Mouse (Mus musculus) MEL (cell line): ENCODE measurements at regions not wholly inside any gene's neighbourhood (a gene's known extent, or its start where the extent isn't known, plus 50 kb on each side); places are given as distances from the start of the nearest gene placed in this dataset.

Experiments used
- DNase-seq: peaks from one replicate; pipeline ENCODE4 v3.0.0; 2011; ENCODE audit warnings: low read depth, low spot score
- H3K27ac ChIP-seq: 2 replicates; pipeline ENCODE4 v1.5.1; 2012; ENCODE audit warnings: low read depth, mild to moderate bottlenecking, control low read depth, low read length, moderate library complexity; ENCODE audit not compliant: control insufficient read depth
- H3K27me3 ChIP-seq, 2 experiments: fragments of 150-350 bp in 1 of 2; sonication (generic) in 1 of 2; 2 replicates each; pipeline ENCODE4 v1.6.1; 2012; ENCODE audit warnings: low read length in 2 of 2, mild to moderate bottlenecking in 2 of 2, improper control_type of control experiment in 1 of 2, moderate library complexity in 1 of 2; ENCODE audit not compliant: insufficient read depth in 2 of 2, control insufficient read depth in 1 of 2
- H3K36me3 ChIP-seq, 2 experiments: 2 replicates each; pipeline ENCODE4 v1.6.1; 2012 to 2014; ENCODE audit warnings: low read length in 2 of 2, improper control_type of control experiment in 1 of 2, inconsistent platforms in 1 of 2, mild to moderate bottlenecking in 1 of 2; ENCODE audit not compliant: insufficient read depth in 2 of 2, control insufficient read depth in 1 of 2
- H3K4me1 ChIP-seq, 2 experiments: fragments of 150-350 bp in 1 of 2; sonication (generic) in 1 of 2; 2 replicates each; pipeline ENCODE4 v1.6.1; 2012; ENCODE audit warnings: low read length in 2 of 2, improper control_type of control experiment in 1 of 2, mild to moderate bottlenecking in 1 of 2; ENCODE audit not compliant: insufficient read depth in 2 of 2, control insufficient read depth in 1 of 2
- H3K4me3 ChIP-seq, 2 experiments: fragments of 150-350 bp in 1 of 2; sonication (generic) in 1 of 2; 2 replicates each; pipeline ENCODE4 v1.5.1; 2012; ENCODE audit warnings: low read depth in 2 of 2, low read length in 2 of 2, mild to moderate bottlenecking in 2 of 2, moderate library complexity in 2 of 2, control low read depth in 1 of 2, improper control_type of control experiment in 1 of 2; ENCODE audit not compliant: control insufficient read depth in 1 of 2, insufficient read depth in 1 of 2
- H3K79me2 ChIP-seq: 2 replicates; pipeline ENCODE4 v1.6.1; 2012; ENCODE audit warnings: mild to moderate bottlenecking, low read length, moderate library complexity; ENCODE audit not compliant: control insufficient read depth, poor library complexity, insufficient read depth
- H3K9ac ChIP-seq: 2 replicates; pipeline ENCODE4 v1.6.1; 2012; ENCODE audit warnings: low read depth, mild to moderate bottlenecking, control low read depth, low read length, moderate library complexity; ENCODE audit not compliant: control insufficient read depth, poor library complexity, severe bottlenecking
- H3K9me3 ChIP-seq: fragments of 150-350 bp; sonication (generic); replicated peaks from 2 replicates; pipeline ENCODE4 v1.6.1; 2012; ENCODE audit warnings: mild to moderate bottlenecking, low read length, improper control_type of control experiment, moderate library complexity; ENCODE audit not compliant: insufficient read depth
- CTCF ChIP-seq, 3 experiments: IDR thresholded peaks in 2 of 3; conservative IDR thresholded peaks in 1 of 3; 2 replicates each; pipeline ENCODE4 v1.5.1; 2011 to 2012; ENCODE audit warnings: low read length in 3 of 3, low read depth in 2 of 3, mild to moderate bottlenecking in 2 of 3, improper control_type of control experiment in 1 of 3, inconsistent platforms in 1 of 3, mixed read lengths in 1 of 3, moderate library complexity in 1 of 3; ENCODE audit not compliant: control insufficient read depth in 1 of 3, insufficient read depth in 1 of 3, poor library complexity in 1 of 3, severe bottlenecking in 1 of 3
- E2F4 ChIP-seq: IDR thresholded peaks from 2 replicates; pipeline ENCODE4 v1.6.1; 2011; ENCODE audit warnings: low read depth, low read length, improper control_type of control experiment, borderline replicate concordance
- ELF1 ChIP-seq: IDR thresholded peaks from 2 replicates; pipeline ENCODE4 v1.6.1; 2014; ENCODE audit warnings: low read depth, mild to moderate bottlenecking, inconsistent platforms, low read length, improper control_type of control experiment, moderate library complexity
- EP300 ChIP-seq, 2 experiments: IDR thresholded peaks; 2 replicates each; pipeline ENCODE4 v1.6.1; 2011; ENCODE audit warnings: improper control_type of control experiment in 2 of 2, low read length in 2 of 2, low read depth in 1 of 2, mild to moderate bottlenecking in 1 of 2
- ETS1 ChIP-seq: IDR thresholded peaks from 2 replicates; pipeline ENCODE4 v1.6.1; 2012; ENCODE audit warnings: low read depth, mild to moderate bottlenecking, inconsistent platforms, low read length, improper control_type of control experiment, moderate library complexity
- GABPA ChIP-seq: IDR thresholded peaks from 2 replicates; pipeline ENCODE4 v1.6.1; 2012; ENCODE audit warnings: low read depth, mild to moderate bottlenecking, inconsistent platforms, low read length, improper control_type of control experiment, moderate library complexity
- HCFC1 ChIP-seq: IDR thresholded peaks from 2 replicates; pipeline ENCODE4 v1.6.1; 2012; ENCODE audit warnings: low read depth, mild to moderate bottlenecking, inconsistent platforms, low read length, improper control_type of control experiment, moderate library complexity
- JUND ChIP-seq: IDR thresholded peaks from 2 replicates; pipeline ENCODE4 v1.6.1; 2011; ENCODE audit warnings: low read depth, mild to moderate bottlenecking, improper control_type of control experiment, low read length
- KAT2A ChIP-seq: conservative IDR thresholded peaks from 2 replicates; pipeline ENCODE4 v1.6.1; 2012; ENCODE audit warnings: low read depth, low read length, improper control_type of control experiment, inconsistent platforms
- MAFK ChIP-seq: IDR thresholded peaks from 2 replicates; pipeline ENCODE4 v1.6.1; 2011; ENCODE audit warnings: low read depth, mild to moderate bottlenecking, low read length, improper control_type of control experiment, borderline replicate concordance
- MAX ChIP-seq: IDR thresholded peaks from 2 replicates; pipeline ENCODE4 v1.6.1; 2011; ENCODE audit warnings: low read length, improper control_type of control experiment
- MAZ ChIP-seq: IDR thresholded peaks from 2 replicates; pipeline ENCODE4 v1.6.1; 2012; ENCODE audit warnings: low read depth, mild to moderate bottlenecking, inconsistent platforms, low read length, improper control_type of control experiment
- MXI1 ChIP-seq: IDR thresholded peaks from 2 replicates; pipeline ENCODE4 v1.6.1; 2011; ENCODE audit warnings: mild to moderate bottlenecking, low read depth, low read length, improper control_type of control experiment
- MYB ChIP-seq: IDR thresholded peaks from 2 replicates; pipeline ENCODE4 v1.6.1; 2011; ENCODE audit warnings: mild to moderate bottlenecking, low read depth, low read length, improper control_type of control experiment
- NRF1 ChIP-seq: IDR thresholded peaks from 2 replicates; pipeline ENCODE4 v1.6.1; 2014; ENCODE audit warnings: low read depth, mild to moderate bottlenecking, inconsistent platforms, low read length, improper control_type of control experiment, moderate library complexity; ENCODE audit not compliant: poor library complexity, insufficient read depth, severe bottlenecking
- POLR2AphosphoS2 ChIP-seq: IDR thresholded peaks from 2 replicates; pipeline ENCODE4 v1.6.1; 2011; ENCODE audit warnings: low read length, improper control_type of control experiment
- RAD21 ChIP-seq: IDR thresholded peaks from 2 replicates; pipeline ENCODE4 v1.6.1; 2011; ENCODE audit warnings: mild to moderate bottlenecking, low read depth, low read length, improper control_type of control experiment
- SIN3A ChIP-seq: IDR thresholded peaks from 2 replicates; pipeline ENCODE4 v1.6.1; 2012; ENCODE audit warnings: low read length, improper control_type of control experiment, inconsistent platforms
- TAL1 ChIP-seq: IDR thresholded peaks from 2 replicates; pipeline ENCODE4 v1.6.1; 2012; ENCODE audit warnings: mild to moderate bottlenecking, inconsistent platforms, low read length, moderate library complexity, mixed read lengths
- TCF12 ChIP-seq: IDR thresholded peaks from 2 replicates; pipeline ENCODE4 v1.6.1; 2014; ENCODE audit warnings: low read depth, mild to moderate bottlenecking, inconsistent platforms, low read length, improper control_type of control experiment, moderate library complexity
- UBTF ChIP-seq: IDR thresholded peaks from 2 replicates; pipeline ENCODE4 v1.6.1; 2012; ENCODE audit warnings: low read depth, mild to moderate bottlenecking, inconsistent platforms, low read length, improper control_type of control experiment, moderate library complexity, borderline replicate concordance; ENCODE audit not compliant: insufficient read depth
- ZC3H11A ChIP-seq: IDR thresholded peaks from 2 replicates; pipeline ENCODE4 v1.6.1; 2012; ENCODE audit warnings: low read depth, mild to moderate bottlenecking, inconsistent platforms, low read length, improper control_type of control experiment
- ZKSCAN1 ChIP-seq: IDR thresholded peaks from 2 replicates; pipeline ENCODE4 v1.6.1; 2012; ENCODE audit warnings: low read depth, mild to moderate bottlenecking, inconsistent platforms, low read length, improper control_type of control experiment, moderate library complexity

GRCm38 (mm10) chr1:185113687-185114086 lies 90.2 kb upstream of the Rab3gap2 start:
- no peaks in the 10 kb centered on the region; a peak in 1 of 4 replicates for H3K27me3 ChIP-seq

GRCm38 (mm10) chr1:185112017-185112399 lies 91.9 kb upstream of the Rab3gap2 start:
- Histone ChIP-seq H3K4me1 (no peaks in the 10 kb centered on the region), H3K4me3 (no peak overlapping the region), H3K9me3 (no peaks in the 10 kb centered on the region), H3K27ac (no peak overlapping the region), H3K79me2 (no peaks in the 10 kb centered on the region), H3K36me3 (no peaks in the 10 kb centered on the region), H3K9ac (no peak overlapping the region), H3K27me3 (no peaks in the 10 kb centered on the region; a peak in 1 of 4 replicates)
- DNase-seq: no peak
- TF ChIP-seq KAT2A (no peak), MAX (no peak)

More at GRCm38 (mm10) chr1:185113687-185114086, 90.2 kb upstream of the Rab3gap2 start:
- Histone ChIP-seq H3K4me1 (no peaks in the 10 kb centered on the region), H3K27ac (no peak overlapping the region), H3K9ac (no peak overlapping the region), H3K9me3 (no peaks in the 10 kb centered on the region), H3K36me3 (no peaks in the 10 kb centered on the region), H3K79me2 (no peaks in the 10 kb centered on the region), H3K4me3 (no peak overlapping the region)
- TF ChIP-seq NRF1 (no peak), EP300 (IDR thresholded peaks at IDR 0.05; ENCODE audit: low read depth in 1 of 2, low read length in 2 of 2) (no peak), CTCF (IDR thresholded peaks at IDR 0.05 in 2 of 3, conservative IDR thresholded peaks at IDR 0.05 in 1 of 3; ENCODE audit: control insufficient read depth in 1 of 3, insufficient read depth in 1 of 3, low read depth in 2 of 3, low read length in 3 of 3, poor library complexity in 1 of 3, severe bottlenecking in 1 of 3) (no peak), ZKSCAN1 (no peak), MXI1 (no peak), UBTF (no peak), MAZ (no peak), ELF1 (no peak), ZC3H11A (no peak), MAFK (no peak)
- no peak for DNase-seq

GRCm38 (mm10) chr1:185111347-185112016 lies 92.4 kb upstream of the Rab3gap2 start:
- H3K9me3 ChIP-seq: no peaks in the 10 kb centered on the region
- H3K4me1 ChIP-seq: no peaks in the 10 kb centered on the region
- no peak overlapping the region for H3K9ac ChIP-seq
- no peak overlapping the region for H3K27ac ChIP-seq
- TF ChIP-seq E2F4 (no peak), TAL1 (no peak), TCF12 (no peak), CTCF (IDR thresholded peaks at IDR 0.05 in 2 of 3, conservative IDR thresholded peaks at IDR 0.05 in 1 of 3; ENCODE audit: control insufficient read depth in 1 of 3, insufficient read depth in 1 of 3, low read depth in 2 of 3, low read length in 3 of 3, poor library complexity in 1 of 3, severe bottlenecking in 1 of 3) (no peak), MXI1 (no peak), POLR2AphosphoS2 (no peak), UBTF (no peak), JUND (no peak), ETS1 (no peak), RAD21 (no peak), MYB (no peak), NRF1 (no peak), MAFK (no peak), SIN3A (no peak), GABPA (no peak), HCFC1 (no peak), ZC3H11A (no peak), KAT2A (no peak)
- no peaks in the 10 kb centered on the region for H3K36me3 ChIP-seq
- H3K4me3 ChIP-seq: no peak overlapping the region
- no peaks in the 10 kb centered on the region; a peak in 1 of 4 replicates for H3K27me3 ChIP-seq
- DNase-seq: no peak
- no peaks in the 10 kb centered on the region for H3K79me2 ChIP-seq
